Mouse (Mus musculus) liver, postnatal 0 days (tissue): ENCODE results near the gene Sh2b3.

Source experiments
- CTCF ChIP-seq: sonication (generic); IDR thresholded peaks from 2 replicates; pipeline ENCODE4 v1.5.1; 2016; ENCODE audit warnings: antibody characterized with exemption, low read depth
- EP300 ChIP-seq: IDR thresholded peaks from 2 replicates; pipeline ENCODE4 v1.6.1; 2016; ENCODE audit warnings: antibody characterized with exemption, low read depth, mild to moderate bottlenecking

DNA sequence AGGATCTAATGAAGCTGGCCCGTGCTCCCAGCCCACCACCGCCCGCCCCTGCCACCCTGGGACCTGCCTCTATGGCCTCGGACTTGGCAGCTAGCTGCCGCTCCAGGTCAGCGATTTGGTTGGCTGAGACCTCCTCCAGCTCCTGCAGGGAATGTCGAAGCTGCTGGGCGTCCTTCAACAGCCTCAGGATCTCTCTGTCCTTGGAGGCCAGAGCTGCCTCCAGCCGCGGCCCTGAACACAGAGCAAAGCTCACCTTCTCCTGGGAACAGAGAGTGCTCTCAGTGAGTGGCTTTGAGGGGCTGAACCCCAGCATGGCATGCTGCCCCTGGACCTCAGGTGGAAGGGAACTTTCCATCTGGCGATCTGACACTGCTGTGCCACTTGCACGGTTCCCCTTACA lies 39.5 kb upstream of the Sh2b3 start:
- TF ChIP-seq CTCF (no peak), EP300 (no peak)
